Mouse (Mus musculus) frontal cortex, adult (tissue): Measurements from ENCODE around the gene Tas2r124.

ENCODE experiments used
- ATAC-seq: cut with Nextera tagmentation; 2 replicates; pipeline ENCODE4 v1.9.2; 2017; ENCODE audit warnings: mild to moderate bottlenecking, moderate library complexity, mixed read lengths; ENCODE audit not compliant: low TSS enrichment

Gene Tas2r124

GRCm38 (mm10) chr6:132754430-132754829 lies at the start of gene Tas2r124:
Gene Tas2r124, plus strand, starts transcription at chr6:132754730.
- ATAC-seq = no peak

GRCm38 (mm10) chr6:132711828-132712227 lies 42.7 kb upstream of the Tas2r124 start, which contains the start of gene Tas2r122:
Gene Tas2r122, minus strand, starts transcription at chr6:132711928.
- no peak for ATAC-seq

GRCm38 (mm10) chr6:132737935-132738334 lies 16.6 kb upstream of the Tas2r124 start, which contains the start of gene Tas2r115:
Gene Tas2r115, minus strand, starts transcription at chr6:132738035.
- ATAC-seq = no peak

- ATAC-seq = peak; percentile 96
Observed at GRCm38 (mm10) chr6:132750206-132750605, 4.3 kb upstream of the Tas2r124 start.

GRCm38 (mm10) chr6:132761831-132762230 lies 7.3 kb downstream of the Tas2r124 start, which contains the start of gene Tas2r102:
Gene Tas2r102, plus strand, starts transcription at chr6:132762131.
- no peak for ATAC-seq

GRCm38 (mm10) chr6:132778062-132778461 lies 23.5 kb downstream of the Tas2r124 start, which contains the start of gene Tas2r136:
Gene Tas2r136, minus strand, starts transcription at chr6:132778162.
- ATAC-seq = no peak

- ATAC-seq = no peak
Observed at GRCm38 (mm10) chr6:132795393-132795792, 40.9 kb downstream of the Tas2r124 start.

- ATAC-seq = no peak
Observed at GRCm38 (mm10) chr6:132802518-132802917, 48.0 kb downstream of the Tas2r124 start, which contains the start of gene Tas2r117. Gene Tas2r117, plus strand, starts transcription at chr6:132802818.
